Mouse (Mus musculus): ENCODE data around the gene Klk15. TPM values are rescaled to one million over a fixed set of nuclear protein-coding genes. Genes with fewer than 3 reads are reported as not detected.

Gene Klk15
- not detected for total RNA-seq (2023)

GRCm38 (mm10) chr7:43933440-43933839 lies at the start of gene Klk15:
Klk15 (plus strand) TSS chr7:43933740.

GRCm38 (mm10) chr7:43950364-43950763 lies 16.8 kb downstream of the Klk15 start, which contains the start of gene Klk1b8:
Klk1b8 (plus strand) TSS chr7:43950664.

GRCm38 (mm10) chr7:43966451-43966850 lies 32.9 kb downstream of the Klk15 start, which contains the start of gene Klk1b1:
Klk1b1 (plus strand) TSS chr7:43966751.

GRCm38 (mm10) chr7:43975761-43976160 lies 42.2 kb downstream of the Klk15 start, which contains the start of gene Klk1b9:
Klk1b9 (plus strand) TSS chr7:43976061.

Other genes starting within 250 kb of the Klk15 start
- not detected for gene Klk14, start 243.3 kb upstream of the Klk15 start, total RNA-seq (2023)
- not detected for gene Klk13, start 221.2 kb upstream of the Klk15 start, total RNA-seq (2023)
- gene Klk12, start 164.8 kb upstream of the Klk15 start, total RNA-seq (2023): not detected
- gene Klk11, start 159.1 kb upstream of the Klk15 start, total RNA-seq (2023): not detected
- gene Klk10, start 152.7 kb upstream of the Klk15 start, total RNA-seq (2023): not detected
- gene Klk9, start 141.8 kb upstream of the Klk15 start, total RNA-seq (2023): not detected
- 1 to 10 TPM; 2.1 to 4.1 TPM for gene Klk8, start 136.2 kb upstream of the Klk15 start, total RNA-seq (2023)
- gene Klk7, start 122.4 kb upstream of the Klk15 start, total RNA-seq (2023): not detected
- not detected for gene Klk6, start 109.2 kb upstream of the Klk15 start, total RNA-seq (2023)
- gene Klk5, start 91.8 kb upstream of the Klk15 start, total RNA-seq (2023): not detected
- not detected for gene Klk4, start 52.6 kb upstream of the Klk15 start, total RNA-seq (2023)
- gene Klk1b8, start 16.9 kb downstream of the Klk15 start, total RNA-seq (2023): not detected
- gene Klk1b1, start 33.0 kb downstream of the Klk15 start, total RNA-seq (2023): not detected
- gene Klk1b9, start 42.3 kb downstream of the Klk15 start, total RNA-seq (2023): not detected
- gene Klk1b11, start 62.1 kb downstream of the Klk15 start, total RNA-seq (2023): not detected
- not detected for gene Klk1b26, start 78.4 kb downstream of the Klk15 start, total RNA-seq (2023)
- not detected for gene Klk1b27, start 118.5 kb downstream of the Klk15 start, total RNA-seq (2023)
- gene Klk1b21, start 168.6 kb downstream of the Klk15 start, total RNA-seq (2023): not detected
- not detected for gene Klk1b22, start 178.9 kb downstream of the Klk15 start, total RNA-seq (2023)
- gene Klk1b16, start 203.0 kb downstream of the Klk15 start, total RNA-seq (2023): not detected

All from neutrophil, adult 59 days (primary cell).